Mouse (Mus musculus): ENCODE measurements around the gene Amotl2.
A peak's percentile ranks its signal among the peaks of the same experiment; 100 is the strongest.

DNA sequence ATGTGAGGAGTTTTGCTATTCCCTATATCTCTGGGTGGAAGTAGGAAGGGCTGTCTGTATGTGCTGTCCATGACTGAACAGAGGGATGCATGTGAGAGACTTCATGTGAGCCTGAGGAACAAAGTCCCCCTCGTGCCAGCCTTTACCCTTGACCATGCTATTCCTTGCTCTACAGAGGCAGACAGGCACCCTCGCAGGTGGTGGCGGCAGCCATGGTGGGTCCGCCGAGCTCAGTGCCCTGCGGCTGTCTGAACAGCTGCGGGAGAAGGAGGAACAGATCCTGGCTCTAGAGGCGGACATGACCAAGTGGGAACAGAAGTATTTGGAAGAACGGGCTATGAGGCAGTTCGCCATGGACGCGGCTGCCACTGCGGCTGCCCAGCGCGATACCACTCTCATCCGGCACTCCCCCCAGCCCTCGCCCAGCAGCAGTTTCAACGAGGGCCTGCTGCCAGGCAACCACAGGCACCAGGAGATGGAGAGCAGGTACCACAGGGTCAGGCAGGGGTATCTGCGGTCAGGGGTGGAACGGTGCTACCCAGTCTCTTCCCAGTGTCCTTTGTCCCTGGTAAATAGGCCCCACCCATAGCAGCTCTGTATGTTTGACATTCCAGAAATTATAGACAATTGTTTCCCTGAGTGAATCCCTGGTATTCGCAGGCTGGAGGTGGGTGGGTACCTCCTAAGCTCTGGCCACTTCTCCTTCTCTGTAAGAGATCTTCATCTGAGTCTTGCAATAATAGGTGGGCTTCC lies 12.8 kb downstream of the Amotl2 start:
- TF ChIP-seq POLR2AphosphoS2 (IDR thresholded peaks at IDR 0.05; ENCODE audit: insufficient read length, low read depth) (peak; percentile 38), MYOD1 (IDR thresholded peaks at IDR 0.05; ENCODE audit: control insufficient read depth in 1 of 3, insufficient read length in 2 of 3, low read depth in 2 of 3) (peak in 2 of 3 experiments; percentile 48 to 68), POLR2A (IDR thresholded peaks at IDR 0.05; ENCODE audit: insufficient read length, low read depth) (peak; percentile 62), E2F4 (IDR thresholded peaks at IDR 0.05; ENCODE audit: insufficient read depth) (no peak)

Measured in myocyte (in vitro differentiated cells).